Mouse (Mus musculus): ENCODE measurements at regions not wholly inside any gene's neighbourhood (a gene's known extent, or its start where the extent isn't known, plus 50 kb on each side); places are given as distances from the start of the nearest gene placed in this dataset.

GRCm38 (mm10) chr1:137751446-137751961, 424.0 kb downstream of the Ptprc start:
- no peak for DNase-seq (ENCODE audit: low read depth, low spot score)

- no peak for DNase-seq (ENCODE audit: low read depth, low spot score)
Observed at GRCm38 (mm10) chr1:137750894-137751293, 424.6 kb downstream of the Ptprc start.

GRCm38 (mm10) chr1:137746129-137746528, 429.4 kb downstream of the Ptprc start:
- DNase-seq (ENCODE audit: low read depth, low spot score) = no peak

- no peak for DNase-seq (ENCODE audit: low read depth, low spot score)
Observed at GRCm38 (mm10) chr1:137738157-137738851, 437.2 kb downstream of the Ptprc start.

- DNase-seq (ENCODE audit: low read depth, low spot score) = no peak
Observed at GRCm38 (mm10) chr1:137703882-137704281, 471.6 kb downstream of the Ptprc start.

- DNase-seq (ENCODE audit: low read depth, low spot score) = no peak
Observed at GRCm38 (mm10) chr1:137698876-137699275, 476.6 kb downstream of the Ptprc start.

GRCm38 (mm10) chr1:137697289-137697688, 478.2 kb downstream of the Ptprc start:
- DNase-seq (ENCODE audit: low read depth, low spot score) = no peak

GRCm38 (mm10) chr1:137696796-137697195, 478.7 kb downstream of the Ptprc start:
- no peak for DNase-seq (ENCODE audit: low read depth, low spot score)

GRCm38 (mm10) chr1:137695751-137696150, 479.8 kb downstream of the Ptprc start:
- no peak for DNase-seq (ENCODE audit: low read depth, low spot score)

GRCm38 (mm10) chr1:137692525-137692924, 483.0 kb downstream of the Ptprc start:
- DNase-seq (ENCODE audit: low read depth, low spot score) = no peak

GRCm38 (mm10) chr1:137690860-137691595, 484.5 kb downstream of the Ptprc start:
- no peak for DNase-seq (ENCODE audit: low read depth, low spot score)

GRCm38 (mm10) chr1:137670650-137671049, 504.9 kb downstream of the Ptprc start:
- no peak for DNase-seq (ENCODE audit: low read depth, low spot score)

- DNase-seq (ENCODE audit: low read depth, low spot score) = no peak
Observed at GRCm38 (mm10) chr1:137669849-137670248, 505.7 kb downstream of the Ptprc start.

- DNase-seq (ENCODE audit: low read depth, low spot score) = no peak
Observed at GRCm38 (mm10) chr1:137658141-137658540, 517.4 kb downstream of the Ptprc start.

GRCm38 (mm10) chr1:137656900-137657458, 518.5 kb downstream of the Ptprc start:
- DNase-seq (ENCODE audit: low read depth, low spot score) = no peak

- DNase-seq (ENCODE audit: low read depth, low spot score) = no peak
Observed at GRCm38 (mm10) chr1:137654171-137654570, 521.3 kb downstream of the Ptprc start.

- DNase-seq (ENCODE audit: low read depth, low spot score) = no peak
Observed at GRCm38 (mm10) chr1:137653495-137653894, 522.0 kb downstream of the Ptprc start.

GRCm38 (mm10) chr1:137650629-137651028, 524.9 kb downstream of the Ptprc start:
- no peak for DNase-seq (ENCODE audit: low read depth, low spot score)

- no peak for DNase-seq (ENCODE audit: low read depth, low spot score)
Observed at GRCm38 (mm10) chr1:137650082-137650481, 525.4 kb downstream of the Ptprc start.

GRCm38 (mm10) chr1:137648832-137649231, 526.7 kb downstream of the Ptprc start:
- no peak for DNase-seq (ENCODE audit: low read depth, low spot score)

- no peak for DNase-seq (ENCODE audit: low read depth, low spot score)
Observed at GRCm38 (mm10) chr1:137644601-137645040, 530.9 kb downstream of the Ptprc start.

- no peak for DNase-seq (ENCODE audit: low read depth, low spot score)
Observed at GRCm38 (mm10) chr1:137643508-137643907, 532.0 kb downstream of the Ptprc start.

Data from CD4-positive helper T cell, adult 2 months (primary cell).